Mouse (Mus musculus) kidney, postnatal 36 days (tissue): ENCODE data around the gene Map6d1.

ENCODE experiments used
- DNase-seq, 2 experiments: peaks; one replicate each; pipeline ENCODE4 v3.0.0; 2021 to 2022; ENCODE audit warnings: mixed read lengths in 2 of 2

Map6d1 gene

GRCm38 (mm10) chr16:20240468-20241414 is at the start of gene Map6d1:
Map6d1 (minus strand) TSS chr16:20241358.
- DNase-seq: peak; percentile 9 to 52

GRCm38 (mm10) chr16:20280238-20280637 is 39.1 kb upstream of the Map6d1 start:
- DNase-seq: no peak

- DNase-seq: no peak
Observed at GRCm38 (mm10) chr16:20279395-20279794, 38.2 kb upstream of the Map6d1 start.

GRCm38 (mm10) chr16:20272994-20273393 is 31.8 kb upstream of the Map6d1 start:
- no peak for DNase-seq

GRCm38 (mm10) chr16:20271339-20271738 is 30.2 kb upstream of the Map6d1 start:
- no peak for DNase-seq

GRCm38 (mm10) chr16:20265089-20265488 is 23.9 kb upstream of the Map6d1 start:
- no peak for DNase-seq

- no peak for DNase-seq
Observed at GRCm38 (mm10) chr16:20257926-20258325, 16.8 kb upstream of the Map6d1 start.

- no peak for DNase-seq
Observed at GRCm38 (mm10) chr16:20248442-20249174, 7.5 kb upstream of the Map6d1 start.

- DNase-seq: no peak
Observed at GRCm38 (mm10) chr16:20247103-20247502, 5.9 kb upstream of the Map6d1 start.

GRCm38 (mm10) chr16:20238646-20239045 is 2.5 kb downstream of the Map6d1 start:
- DNase-seq: no peak

GRCm38 (mm10) chr16:20237426-20237825 is 3.7 kb downstream of the Map6d1 start:
- peak; percentile 14 to 17 for DNase-seq

- DNase-seq: no peak
Observed at GRCm38 (mm10) chr16:20234406-20234805, 6.8 kb downstream of the Map6d1 start.

- no peak for DNase-seq
Observed at GRCm38 (mm10) chr16:20228167-20228566, 13.0 kb downstream of the Map6d1 start.

GRCm38 (mm10) chr16:20227504-20227903 is 13.7 kb downstream of the Map6d1 start:
- DNase-seq: peak in 1 of 2 experiments; percentile 11

- DNase-seq: no peak
Observed at GRCm38 (mm10) chr16:20226676-20227075, 14.5 kb downstream of the Map6d1 start.

- DNase-seq: no peak
Observed at GRCm38 (mm10) chr16:20222726-20223125, 18.4 kb downstream of the Map6d1 start.

- DNase-seq: peak; percentile 41 to 73
Observed at GRCm38 (mm10) chr16:20213591-20214226, 27.4 kb downstream of the Map6d1 start.

GRCm38 (mm10) chr16:20199501-20200201 is 41.5 kb downstream of the Map6d1 start:
- no peak for DNase-seq

GRCm38 (mm10) chr16:20196962-20197361 is 44.2 kb downstream of the Map6d1 start:
- DNase-seq: no peak

GRCm38 (mm10) chr16:20195546-20195945 is 45.6 kb downstream of the Map6d1 start:
- DNase-seq: peak; percentile 11 to 64

- no peak for DNase-seq
Observed at GRCm38 (mm10) chr16:20192043-20192442, 49.1 kb downstream of the Map6d1 start.

GRCm38 (mm10) chr16:20191161-20191882 is 49.8 kb downstream of the Map6d1 start:
- no peak for DNase-seq
